In genomic region chr1:59670641-59671168, GRCm38 (mm10) we compare ENCODE assay signal across 8 mouse cellular contexts. TPM values are rescaled to one million over a fixed set of nuclear protein-coding genes. Genes with fewer than 3 reads are reported as not detected.
DNase-seq lines count a peak whose midpoint lies in the region; ATAC-seq lines count a peak whose summit lies in the region.

Gene Sumo1, minus strand, starts transcription at chr1:59670834.

- peak; percentile 97 for ATAC-seq in hindbrain, embryonic 14.5 days (ENCODE audit: low FRiP score)

- no peaks in the 10 kb centered on the region for H3K9me3 ChIP-seq in hindbrain, embryonic 14.5 days (ENCODE audit: control insufficient read depth, low read length)

- peak within 1 kb of the TSS; percentile 98 for H3K4me3 ChIP-seq in hindbrain, embryonic 14.5 days (replicated peaks; ENCODE audit: low read length)

- H3K27ac ChIP-seq in hindbrain, embryonic 14.5 days: peak within 1 kb of the TSS; percentile 94

- H3K4me2 ChIP-seq in hindbrain, embryonic 14.5 days (replicated peaks): peak within 1 kb of the TSS; percentile 87

- DNase-seq in R1 (ENCODE audit: low read depth, low spot score): peak; percentile 97
- DNase-seq in cerebellum, postnatal 25 days: peak; percentile 89 to 91
- DNase-seq in frontal cortex, postnatal 25 days (ENCODE audit: low spot score in 2 of 2): peak; percentile 77 to 84
- peak; percentile 95 for DNase-seq in hindbrain, embryonic 14.5 days (ENCODE audit: low spot score)
- peak; percentile 87 to 88 for DNase-seq in layer of hippocampus, postnatal 36 days
- peak; percentile 93 for DNase-seq in lung, postnatal 36 days
- peak; percentile 97 for DNase-seq in retina, postnatal 1 day
- DNase-seq in urinary bladder, adult 18-20 months (ENCODE audit: low spot score in 2 of 2): peak; percentile 78 to 80

- peaks cover 21% of the 10 kb centered on the region for H3K4me1 ChIP-seq in hindbrain, embryonic 14.5 days (replicated peaks; ENCODE audit: control insufficient read depth, insufficient read depth, low read length)

- H3K9ac ChIP-seq in hindbrain, embryonic 14.5 days: peak within 1 kb of the TSS; percentile 97

- H3K36me3 ChIP-seq in hindbrain, embryonic 14.5 days (replicated peaks; ENCODE audit: control insufficient read depth, insufficient read depth): no peaks in the 10 kb centered on the region

- H3K27me3 ChIP-seq in hindbrain, embryonic 14.5 days (ENCODE audit: control insufficient read depth, insufficient read depth, low read length): no peaks in the 10 kb centered on the region

- WGBS in hindbrain, embryonic 14.5 days: under 1% methylated on average over 36 of the region's 36 CpGs

RNA-seq across cellular contexts. Expression of gene Sumo1, which starts in this region (rescaled TPM):
- polyA plus RNA-seq in hindbrain, embryonic 14.5 days (2014; fragmentation: Nextera tagmentation; extraction: Ambion mirVana): 340 and 359 TPM in 2 replicates
- 100 to 1,000 TPM; 120 to 126 TPM for total RNA-seq in layer of hippocampus, postnatal 36 days (2021)

Comparison
In these comparisons a context has a peak if more than half of its experiments do, and no peak if none do; other contexts are left out.
1. Peak in every context shown above with its lines: DNase-seq, ATAC-seq, H3K4me3 ChIP-seq and H3K27ac ChIP-seq.